Mouse (Mus musculus) heart, embryonic 12.5 days (tissue): ENCODE results near the gene Xbp1. TPM values are rescaled to one million over a fixed set of nuclear protein-coding genes. Genes with fewer than 3 reads are reported as not detected.

Experiments
- ATAC-seq: fragments of 200-750 bp; cut with Nextera tagmentation; 2 replicates; pipeline ENCODE4 v1.8.0; 2017; ENCODE audit warnings: moderate TSS enrichment, moderate library complexity; ENCODE audit not compliant: insufficient number of reproducible peaks, low FRiP score
- H3K27ac ChIP-seq: fragments of 300-500 bp; sonication (generic); 2 replicates; pipeline ENCODE4 v1.5.1; 2016; ENCODE audit warnings: mild to moderate bottlenecking, moderate library complexity; ENCODE audit not compliant: poor library complexity, severe bottlenecking
- H3K27me3 ChIP-seq: fragments of 300-500 bp; sonication (generic); replicated peaks from 2 replicates; pipeline ENCODE4 v1.6.1; 2016; ENCODE audit warnings: mild to moderate bottlenecking, moderate library complexity
- H3K36me3 ChIP-seq: fragments of 300-500 bp; sonication (generic); 2 replicates; pipeline ENCODE4 v1.6.1; 2016; ENCODE audit warnings: mild to moderate bottlenecking, moderate library complexity
- H3K4me1 ChIP-seq: fragments of 300-500 bp; sonication (generic); replicated peaks from 2 replicates; pipeline ENCODE4 v1.6.1; 2016; ENCODE audit warnings: mild to moderate bottlenecking
- H3K4me2 ChIP-seq: fragments of 300-500 bp; sonication (generic); 2 replicates; pipeline ENCODE4 v1.6.1; 2016; ENCODE audit warnings: mild to moderate bottlenecking, moderate library complexity
- H3K4me3 ChIP-seq: fragments of 300-500 bp; sonication (generic); 2 replicates; pipeline ENCODE4 v1.5.1; 2016; ENCODE audit warnings: mild to moderate bottlenecking
- H3K9ac ChIP-seq: fragments of 300-500 bp; sonication (generic); 2 replicates; pipeline ENCODE4 v1.6.1; 2016; ENCODE audit warnings: mild to moderate bottlenecking, moderate library complexity
- H3K9me3 ChIP-seq: fragments of 300-500 bp; sonication (generic); replicated peaks from 2 replicates; pipeline ENCODE4 v1.6.1; 2016; ENCODE audit warnings: mild to moderate bottlenecking, moderate library complexity
- WGBS: fragments of 180-500 bp; shearing (Covaris S2); methylation state at CpG from one replicate; pipeline ENCODE4 v1.1.7; 2016; 5-methylcytosine and 5-hydroxymethylcytosine counted together
- polyA plus RNA-seq: library from polyadenylated mRNA; unstranded; fragments of >200 nt; fragmentation: Nextera tagmentation; extraction: Ambion mirVana; gene quantifications from 2 replicates; pipeline ENCODE4 v1.2.1, GENCODE M21; 2016

Xbp1 gene
- polyA plus RNA-seq, 1 experiment from 2014 or later: 125 TPM

DNA sequence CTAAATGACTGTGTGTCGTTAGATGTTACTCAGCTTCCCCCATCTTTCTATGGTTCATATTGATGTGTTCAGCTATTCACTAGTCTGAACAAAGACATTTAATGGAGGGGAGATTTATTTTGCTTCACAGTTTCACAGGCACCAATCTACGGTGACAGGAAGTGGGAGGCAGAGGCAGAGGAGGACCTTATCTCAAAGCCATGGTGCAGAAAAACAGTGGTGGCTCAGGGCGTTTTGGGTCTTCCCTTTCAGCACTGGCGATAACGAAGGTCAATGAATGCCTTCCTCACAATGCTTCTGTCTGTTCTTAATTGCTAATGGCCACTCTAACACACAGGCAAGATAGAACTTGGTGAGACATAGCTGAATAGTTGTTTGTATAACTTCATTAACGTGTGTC, 54.6 kb downstream of the Xbp1 start:
- Histone ChIP-seq H3K36me3 (no peaks in the 10 kb centered on the region), H3K27me3 (no peaks in the 10 kb centered on the region), H3K4me3 (no peak overlapping the region), H3K4me1 (peaks cover 18% of the 10 kb centered on the region), H3K9me3 (no peaks in the 10 kb centered on the region), H3K4me2 (no peak overlapping the region), H3K27ac (no peak overlapping the region), H3K9ac (no peak overlapping the region)
- WGBS: 35% methylated on average over 6 of the region's 6 CpGs
- peak; percentile 75 for ATAC-seq

Other genes starting within 250 kb of the Xbp1 start
- 7.3 and 7.6 TPM in 2 replicates for gene Znrf3, start 75.8 kb upstream of the Xbp1 start, polyA plus RNA-seq
- gene Ccdc117, start 21.5 kb downstream of the Xbp1 start, polyA plus RNA-seq: 16.4 and 17.9 TPM in 2 replicates
- gene Ankrd36, start 49.0 kb downstream of the Xbp1 start, polyA plus RNA-seq: 0.18 TPM in 1 of 2 replicates, not detected in the other
- 167 and 171 TPM in 2 replicates for gene Mrps24, start 195.0 kb downstream of the Xbp1 start, polyA plus RNA-seq
- gene Urgcp, start 241.7 kb downstream of the Xbp1 start, polyA plus RNA-seq: 32.2 and 33.8 TPM in 2 replicates